Comparison of ENCODE assay signal across 20 mouse cellular contexts in genomic region chr19:60513431-60513830, GRCm38 (mm10). TPM values are rescaled to one million over a fixed set of nuclear protein-coding genes. Genes with fewer than 3 reads are reported as not detected.
DNase-seq lines count a peak whose midpoint lies in the region; ATAC-seq and TF ChIP-seq lines count a peak whose summit lies in the region.
"Had no signal": no experiment of that assay in that cellular context is flagged by ENCODE, and none has a peak within 500 bp of the region (broad histone marks: within the 10 kb centered on the region; RNA-seq: fewer than 3 reads in every experiment).

No protein-coding gene starts in this region.

- H3K9ac ChIP-seq in forebrain, postnatal 0 days, result no peak overlapping the region
- no peak overlapping the region for H3K9ac ChIP-seq in liver, postnatal 0 days (replicated peaks)
- H3K9ac ChIP-seq in forebrain, embryonic 14.5 days (ENCODE audit: low read length), result no peak overlapping the region
- H3K9ac ChIP-seq: embryonic facial prominence, embryonic 12.5 days; midbrain, embryonic 15.5 days had no signal

- TF ChIP-seq CTCF in forebrain, postnatal 0 days (IDR thresholded peaks at IDR 0.05; ENCODE audit: low read depth), result peak; percentile 40
- TF ChIP-seq CTCF in liver, postnatal 0 days (IDR thresholded peaks at IDR 0.05; ENCODE audit: low read depth), result 0 out of 2 replicates have a peak, but pooled peaks have one; percentile 14

- no peak overlapping the region for H3K4me2 ChIP-seq in forebrain, postnatal 0 days (ENCODE audit: low read depth)
- no peak overlapping the region for H3K4me2 ChIP-seq in liver, postnatal 0 days (ENCODE audit: low read depth, low read length)
- no peak overlapping the region for H3K4me2 ChIP-seq in forebrain, embryonic 14.5 days (ENCODE audit: low read length)
- H3K4me2 ChIP-seq: embryonic facial prominence, embryonic 12.5 days; midbrain, embryonic 15.5 days had no signal

- H3K9me3 ChIP-seq in forebrain, postnatal 0 days (ENCODE audit: low read length), result no peaks in the 10 kb centered on the region
- H3K9me3 ChIP-seq in forebrain, embryonic 10.5 days, result no peaks in the 10 kb centered on the region
- H3K9me3 ChIP-seq in liver, postnatal 0 days (ENCODE audit: low read length), result no peaks in the 10 kb centered on the region
- H3K9me3 ChIP-seq in forebrain, embryonic 14.5 days (replicated peaks; ENCODE audit: control insufficient read depth, low read length), result no peaks in the 10 kb centered on the region
- H3K9me3 ChIP-seq: embryonic facial prominence, embryonic 12.5 days; hindbrain, embryonic 10.5 days; midbrain, embryonic 15.5 days had no signal

- H3K4me1 ChIP-seq in forebrain, postnatal 0 days (ENCODE audit: insufficient read depth), result no peaks in the 10 kb centered on the region
- H3K4me1 ChIP-seq in forebrain, embryonic 10.5 days, result peaks cover 26% of the 10 kb centered on the region
- H3K4me1 ChIP-seq in liver, postnatal 0 days (ENCODE audit: insufficient read depth), result no peaks in the 10 kb centered on the region
- no peaks in the 10 kb centered on the region; the same call in 1 of the 2 replicates for H3K4me1 ChIP-seq in forebrain, embryonic 14.5 days (ENCODE audit: control insufficient read depth, insufficient read depth, low read length)
- H3K4me1 ChIP-seq: embryonic facial prominence, embryonic 12.5 days; midbrain, embryonic 15.5 days had no signal

- WGBS in forebrain, postnatal 0 days, result 37% methylated on average over 3 of the region's 3 CpGs
- 50% methylated on average over 3 of the region's 3 CpGs for WGBS in forebrain, embryonic 10.5 days
- WGBS in liver, postnatal 0 days (ENCODE audit: insufficient replicate concordance), result 51% methylated on average over 3 of the region's 3 CpGs
- 34% methylated on average over 3 of the region's 3 CpGs for WGBS in forebrain, embryonic 14.5 days

- no peak for TF ChIP-seq EP300 in liver, postnatal 0 days (IDR thresholded peaks at IDR 0.05; ENCODE audit: low read depth)

- H3K27ac ChIP-seq in forebrain, postnatal 0 days (ENCODE audit: low read depth, low read length), result no peak overlapping the region
- no peak overlapping the region for H3K27ac ChIP-seq in forebrain, embryonic 10.5 days
- H3K27ac ChIP-seq in liver, postnatal 0 days (ENCODE audit: low read depth), result no peak overlapping the region
- no peak overlapping the region for H3K27ac ChIP-seq in forebrain, embryonic 14.5 days (ENCODE audit: low read depth, low read length)
- H3K27ac ChIP-seq: embryonic facial prominence, embryonic 12.5 days; hindbrain, embryonic 10.5 days; midbrain, embryonic 15.5 days had no signal

- H3K36me3 ChIP-seq in forebrain, postnatal 0 days (ENCODE audit: insufficient read depth), result no peaks in the 10 kb centered on the region
- H3K36me3 ChIP-seq in forebrain, embryonic 10.5 days (replicated peaks), result no peaks in the 10 kb centered on the region
- H3K36me3 ChIP-seq in liver, postnatal 0 days (replicated peaks; ENCODE audit: insufficient read depth, low read length), result no peaks in the 10 kb centered on the region
- no peaks in the 10 kb centered on the region for H3K36me3 ChIP-seq in forebrain, embryonic 14.5 days (ENCODE audit: control insufficient read depth, insufficient read depth, low read length)
- H3K36me3 ChIP-seq: embryonic facial prominence, embryonic 12.5 days; hindbrain, embryonic 10.5 days; midbrain, embryonic 15.5 days had no signal

- no peak for ATAC-seq in forebrain, postnatal 0 days
- ATAC-seq in liver, postnatal 0 days, result no peak
- ATAC-seq in megakaryocyte-erythroid progenitor cell, adult 5-6 weeks (replicated peaks; ENCODE audit: low FRiP score, low TSS enrichment, poor library complexity, severe bottlenecking), result no peak
- ATAC-seq in forebrain, embryonic 14.5 days, result no peak
- ATAC-seq: activated CD4-positive, CD25-positive, alpha-beta regulatory T cell, adult 4 months; CD4-positive, CD25-positive, alpha-beta regulatory T cell, adult 4 months; forebrain, embryonic 16.5 days; midbrain, embryonic 15.5 days had no signal

- no peak for DNase-seq in forebrain, postnatal 0 days
- no peak for DNase-seq in forebrain, embryonic 10.5 days (ENCODE audit: extremely low spot score, low spot score)
- no peak for DNase-seq in liver, postnatal 0 days
- no peak for DNase-seq in liver
- DNase-seq in Muller cell, postnatal 12 days (ENCODE audit: inconsistent ontology term), result peak; percentile 6
- DNase-seq in lung, postnatal 14 days, result peak; percentile 6
- DNase-seq in forebrain, embryonic 14.5 days (ENCODE audit: low spot score), result no peak
- DNase-seq: cerebellum, adult 11 months; heart, adult 18-20 months; kidney, adult 8-10 months had no signal

- no peaks in the 10 kb centered on the region for H3K27me3 ChIP-seq in forebrain, postnatal 0 days (ENCODE audit: insufficient read depth, low read length)
- peaks cover 4% of the 10 kb centered on the region; the same call in 1 of the 2 replicates for H3K27me3 ChIP-seq in forebrain, embryonic 10.5 days (ENCODE audit: poor library complexity, severe bottlenecking)
- H3K27me3 ChIP-seq in liver, postnatal 0 days (ENCODE audit: insufficient read depth, low read length), result no peaks in the 10 kb centered on the region
- no peaks in the 10 kb centered on the region for H3K27me3 ChIP-seq in forebrain, embryonic 14.5 days (replicated peaks; ENCODE audit: control insufficient read depth, insufficient read depth, low read length)
- H3K27me3 ChIP-seq: embryonic facial prominence, embryonic 12.5 days; midbrain, embryonic 15.5 days had no signal

- no peak overlapping the region for H3K4me3 ChIP-seq in forebrain, postnatal 0 days (ENCODE audit: low read depth, low read length)
- no peak overlapping the region for H3K4me3 ChIP-seq in forebrain, embryonic 10.5 days
- H3K4me3 ChIP-seq in liver, postnatal 0 days (ENCODE audit: low read depth, low read length), result no peak overlapping the region
- no peak overlapping the region for H3K4me3 ChIP-seq in forebrain, embryonic 14.5 days (ENCODE audit: low read depth, low read length)
- H3K4me3 ChIP-seq: embryonic facial prominence, embryonic 12.5 days; hindbrain, embryonic 10.5 days; midbrain, embryonic 15.5 days had no signal

RNA-seq across cellular contexts. Expression of gene Prlhr, which starts 45.3 kb away (rescaled TPM):
- total RNA-seq in forebrain, postnatal 0 days (2014; rRNA removed), result 1.2 and 1.7 TPM in 2 replicates
- 0.10 TPM in 1 of 2 replicates, not detected in the other for polyA plus RNA-seq in forebrain, postnatal 0 days (2015; fragmentation: Nextera tagmentation; extraction: Ambion mirVana)
- polyA plus RNA-seq in forebrain, embryonic 10.5 days (2016; fragmentation: Nextera tagmentation; extraction: Ambion mirVana), result not detected in 2 replicates
- not detected in 2 replicates for polyA plus RNA-seq in liver, postnatal 0 days (2015; fragmentation: Nextera tagmentation; extraction: Ambion mirVana)
- total RNA-seq in megakaryocyte-erythroid progenitor cell, adult 5-6 weeks (2014; fragmentation: Nextera tagmentation), result not detected in 2 replicates
- total RNA-seq in megakaryocyte-erythroid progenitor cell, adult 5-6 weeks (2017), result not detected in 2 replicates
- polyA plus RNA-seq in forebrain, embryonic 14.5 days (2014; fragmentation: Nextera tagmentation; extraction: Ambion mirVana), result 0.10 and 0.22 TPM in 2 replicates
- total RNA-seq: heart, adult 18-20 months; neutrophil, adult 5-6 weeks had no signal
- polyA plus RNA-seq: activated CD4-positive, CD25-positive, alpha-beta regulatory T cell, adult 4 months; CD4-positive, CD25-positive, alpha-beta regulatory T cell, adult 4 months; embryonic facial prominence, embryonic 12.5 days; hindbrain, embryonic 10.5 days; liver, embryonic 16.5 days; small intestine, adult 2 months had no signal

Comparison
In these comparisons a context has a peak if more than half of its experiments do, and no peak if none do; other contexts are left out.
1. DNase-seq: peak in Muller cell, postnatal 12 days (single experiment) and lung, postnatal 14 days (single experiment); none in forebrain, postnatal 0 days (single experiment), forebrain, embryonic 10.5 days (single experiment), liver, postnatal 0 days (single experiment), liver (single experiment) and forebrain, embryonic 14.5 days (single experiment).